Mouse (Mus musculus) neural tube, embryonic 14.5 days (tissue): Measurements from ENCODE around the gene Kank1. TPM values are rescaled to one million over a fixed set of nuclear protein-coding genes. Genes with fewer than 3 reads are reported as not detected.

Experiments used
- ATAC-seq: fragments of 200-750 bp; cut with Nextera tagmentation; 2 replicates; pipeline ENCODE4 v1.8.0; 2017; ENCODE audit warnings: low read depth, mild to moderate bottlenecking, moderate TSS enrichment, moderate library complexity
- H3K27ac ChIP-seq: fragments of 300-500 bp; sonication (generic); 2 replicates; pipeline ENCODE4 v1.5.1; 2014; ENCODE audit warnings: low read depth, mild to moderate bottlenecking, control low read depth, low read length, moderate library complexity, mixed read lengths
- H3K27me3 ChIP-seq: fragments of 300-500 bp; sonication (generic); 2 replicates; pipeline ENCODE4 v1.6.1; 2014; ENCODE audit warnings: low read length; ENCODE audit not compliant: control insufficient read depth, insufficient read depth
- H3K36me3 ChIP-seq: fragments of 300-500 bp; sonication (generic); 2 replicates; pipeline ENCODE4 v1.6.1; 2014; ENCODE audit warnings: low read length, mixed read lengths; ENCODE audit not compliant: control insufficient read depth, insufficient read depth
- H3K4me1 ChIP-seq: fragments of 300-500 bp; sonication (generic); 2 replicates; pipeline ENCODE4 v1.6.1; 2014; ENCODE audit warnings: low read length; ENCODE audit not compliant: control insufficient read depth, insufficient read depth
- H3K4me2 ChIP-seq: fragments of 300-500 bp; sonication (generic); 2 replicates; pipeline ENCODE4 v1.6.1; 2014; ENCODE audit warnings: mild to moderate bottlenecking, low read depth, low read length, control low read depth
- H3K4me3 ChIP-seq: fragments of 300-500 bp; sonication (generic); 2 replicates; pipeline ENCODE4 v1.5.1; 2014; ENCODE audit warnings: low read depth, low read length, control low read depth, mixed read lengths
- H3K9ac ChIP-seq: fragments of 300-500 bp; sonication (generic); replicated peaks from 2 replicates; pipeline ENCODE4 v1.6.1; 2014; ENCODE audit warnings: low read depth, mild to moderate bottlenecking, control low read depth, low read length, mixed read lengths
- H3K9me3 ChIP-seq: fragments of 300-500 bp; sonication (generic); 2 replicates; pipeline ENCODE4 v1.6.1; 2016; ENCODE audit warnings: low read length; ENCODE audit not compliant: control insufficient read depth
- WGBS: fragments of 180-500 bp; shearing (Covaris S2); extraction: QIAGEN DNeasy Blood & Tissue Kit; methylation state at CpG from one replicate; pipeline ENCODE4 v1.1.7; 2014; 5-methylcytosine and 5-hydroxymethylcytosine counted together
- polyA plus RNA-seq: library from polyadenylated mRNA; unstranded; fragments of >200 nt; fragmentation: Nextera tagmentation; extraction: Ambion mirVana; gene quantifications from 2 replicates; pipeline ENCODE4 v1.2.1, GENCODE M21; 2014

Kank1 gene
- polyA plus RNA-seq, 1 experiment from 2014 or later, result 15.7 TPM

DNA sequence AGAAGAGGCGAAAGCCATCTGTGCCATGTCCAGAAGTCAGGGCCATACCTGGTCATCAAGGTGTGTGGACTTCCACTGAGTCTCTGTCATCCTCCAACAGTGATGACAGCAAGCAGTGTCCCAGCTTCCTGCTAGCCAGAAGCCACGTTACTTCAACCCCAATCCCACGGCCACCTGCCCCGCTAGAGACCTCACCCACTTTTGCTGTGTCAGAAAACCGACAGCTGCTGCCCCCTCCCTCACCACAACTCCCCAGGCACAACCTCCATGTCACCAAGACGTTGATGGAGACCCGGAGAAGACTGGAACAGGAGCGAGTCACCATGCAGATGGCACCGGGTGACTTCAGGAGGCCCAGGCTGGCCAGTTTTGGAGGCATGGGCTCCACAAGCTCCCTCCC lies 172.5 kb downstream of the Kank1 start:
- H3K9me3 ChIP-seq, result no peaks in the 10 kb centered on the region
- H3K4me3 ChIP-seq, result no peak overlapping the region
- no peak overlapping the region for H3K27ac ChIP-seq
- no peak for ATAC-seq
- no peak overlapping the region for H3K9ac ChIP-seq
- H3K4me1 ChIP-seq, result 0 out of 2 replicates have a peak, but pooled peaks cover 4% of the 10 kb centered on the region
- no peaks in the 10 kb centered on the region for H3K36me3 ChIP-seq
- no peak overlapping the region for H3K4me2 ChIP-seq
- H3K27me3 ChIP-seq, result no peaks in the 10 kb centered on the region
- 96% methylated on average over 9 of the region's 9 CpGs for WGBS

DNA sequence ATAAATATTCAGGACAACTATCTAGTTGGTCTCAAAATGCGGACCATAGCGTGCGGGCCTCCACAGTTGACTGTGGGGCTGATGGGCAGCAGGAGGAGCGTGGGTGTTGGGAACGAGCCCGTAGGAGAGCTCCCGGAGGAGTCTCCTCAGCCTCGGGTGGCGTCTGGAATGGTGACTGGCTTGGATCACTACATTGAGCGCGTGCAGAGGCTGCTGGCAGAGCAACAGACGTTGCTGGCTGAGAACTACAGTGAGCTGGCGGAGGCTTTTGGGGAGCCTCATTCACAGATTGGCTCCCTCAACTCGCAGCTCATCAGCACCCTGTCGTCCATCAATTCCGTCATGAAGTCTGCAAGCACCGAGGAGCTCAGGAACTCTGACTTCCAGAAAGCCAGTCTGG lies 174.6 kb downstream of the Kank1 start:
- WGBS, result 90% methylated on average over 17 of the region's 17 CpGs
- no peak overlapping the region for H3K27ac ChIP-seq
- no peak overlapping the region for H3K4me2 ChIP-seq
- H3K9me3 ChIP-seq, result no peaks in the 10 kb centered on the region
- 0 out of 2 replicates have a peak, but pooled peaks cover under 1% of the 10 kb centered on the region for H3K4me1 ChIP-seq
- no peaks in the 10 kb centered on the region for H3K27me3 ChIP-seq
- no peak for ATAC-seq
- H3K4me3 ChIP-seq, result no peak overlapping the region
- H3K36me3 ChIP-seq, result no peaks in the 10 kb centered on the region
- no peak overlapping the region for H3K9ac ChIP-seq

DNA sequence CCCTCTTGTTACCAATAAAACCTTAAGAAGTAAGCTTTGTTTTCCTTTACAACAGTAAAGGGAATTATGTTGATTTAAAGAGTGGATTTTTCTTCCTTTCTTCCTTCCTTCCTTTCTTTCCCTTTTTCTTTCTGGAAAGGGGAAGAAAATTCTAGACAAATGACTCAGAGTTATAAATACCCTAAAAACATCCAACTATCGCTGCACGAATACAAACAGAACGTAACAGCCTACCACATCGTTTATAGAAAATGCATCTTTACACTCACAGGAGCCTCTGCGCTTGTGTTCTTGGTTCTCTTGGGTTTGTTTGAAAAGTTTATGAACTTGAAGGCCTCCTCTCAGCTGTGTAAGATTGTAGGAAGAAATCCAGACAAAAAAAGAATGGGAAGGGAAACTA lies 178.7 kb downstream of the Kank1 start:
- no peak for ATAC-seq
- Histone ChIP-seq H3K9ac (no peak overlapping the region), H3K4me1 (no peaks in the 10 kb centered on the region), H3K27ac (no peak overlapping the region), H3K9me3 (no peaks in the 10 kb centered on the region), H3K36me3 (no peaks in the 10 kb centered on the region), H3K27me3 (no peaks in the 10 kb centered on the region), H3K4me3 (no peak overlapping the region), H3K4me2 (no peak overlapping the region)
- 89% methylated on average over 5 of the region's 5 CpGs for WGBS

DNA sequence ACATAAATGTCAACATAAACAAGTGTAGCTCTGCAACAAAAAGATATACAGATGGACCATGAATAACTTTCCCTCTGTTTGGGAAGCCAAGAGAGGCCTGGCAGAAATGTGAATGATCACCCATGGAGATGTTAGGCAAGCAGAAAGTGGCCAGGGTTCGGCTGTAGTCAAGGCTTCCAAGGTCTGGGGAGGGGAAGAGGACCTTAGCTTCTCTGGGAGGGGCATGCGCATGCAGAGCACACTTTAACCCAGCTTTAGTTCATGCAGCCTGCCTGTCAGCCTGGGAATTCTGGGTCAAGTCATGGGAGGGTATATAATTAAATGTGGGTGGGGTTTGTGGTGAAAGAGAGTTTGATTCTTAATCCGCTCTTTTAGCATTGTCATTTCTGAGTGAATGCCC lies 180.9 kb downstream of the Kank1 start:
- 77% methylated on average over 3 of the region's 3 CpGs for WGBS
- ATAC-seq, result no peak
- Histone ChIP-seq H3K4me1 (no peaks in the 10 kb centered on the region), H3K36me3 (no peaks in the 10 kb centered on the region), H3K27ac (no peak overlapping the region), H3K4me3 (no peak overlapping the region), H3K27me3 (no peaks in the 10 kb centered on the region), H3K9me3 (no peaks in the 10 kb centered on the region), H3K4me2 (no peak overlapping the region), H3K9ac (no peak overlapping the region)

DNA sequence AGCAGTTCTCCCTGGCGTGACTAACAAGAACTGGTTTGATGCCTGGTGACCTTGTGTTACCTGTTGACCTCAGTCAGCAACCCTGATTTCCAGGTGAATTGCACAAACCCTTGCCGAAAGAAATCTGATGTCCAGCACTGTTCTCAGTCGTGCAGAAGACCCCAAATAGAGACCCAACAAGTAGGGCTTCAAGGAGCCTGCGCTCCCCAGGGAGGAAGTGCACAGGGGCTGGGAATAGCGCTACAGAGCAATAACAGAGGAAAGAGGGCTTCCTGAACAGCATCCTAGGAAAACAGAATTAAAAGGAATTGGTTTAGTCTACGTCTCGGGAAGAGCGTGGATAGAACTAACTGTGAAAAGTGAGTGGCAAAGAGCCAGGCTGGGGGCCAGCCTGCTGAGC lies 183.2 kb downstream of the Kank1 start:
- H3K9me3 ChIP-seq, result no peaks in the 10 kb centered on the region
- WGBS, result 72% methylated on average over 8 of the region's 8 CpGs
- H3K27ac ChIP-seq, result no peak overlapping the region
- no peak for ATAC-seq
- no peak overlapping the region for H3K4me3 ChIP-seq
- no peaks in the 10 kb centered on the region for H3K27me3 ChIP-seq
- H3K4me2 ChIP-seq, result no peak overlapping the region
- H3K4me1 ChIP-seq, result no peaks in the 10 kb centered on the region
- H3K9ac ChIP-seq, result no peak overlapping the region
- H3K36me3 ChIP-seq, result no peaks in the 10 kb centered on the region

DNA sequence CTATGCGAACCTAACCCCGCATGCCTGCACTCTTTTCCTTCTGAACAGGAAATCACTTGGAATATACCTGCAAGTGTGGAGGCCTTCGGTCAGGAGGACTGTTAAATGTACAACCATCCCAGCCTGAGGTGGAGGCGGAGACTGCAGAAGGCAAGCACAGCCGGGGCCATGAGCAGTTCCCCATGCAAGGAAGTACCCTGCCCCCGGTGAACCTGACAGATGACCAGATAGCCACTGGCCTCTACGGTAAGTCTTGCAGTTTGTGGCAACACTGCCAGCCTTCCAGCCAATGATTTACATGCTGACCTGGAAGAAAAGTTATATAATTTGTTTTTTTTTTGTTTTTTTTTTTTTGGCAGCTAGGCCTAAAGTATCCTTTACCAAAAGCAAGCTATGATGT lies 185.3 kb downstream of the Kank1 start:
- Histone ChIP-seq H3K27ac (no peak overlapping the region), H3K4me3 (no peak overlapping the region), H3K9ac (no peak overlapping the region), H3K4me1 (no peaks in the 10 kb centered on the region), H3K27me3 (no peaks in the 10 kb centered on the region), H3K4me2 (no peak overlapping the region), H3K9me3 (no peaks in the 10 kb centered on the region), H3K36me3 (no peaks in the 10 kb centered on the region)
- ATAC-seq, result no peak
- WGBS, result 86% methylated on average over 7 of the region's 7 CpGs

DNA sequence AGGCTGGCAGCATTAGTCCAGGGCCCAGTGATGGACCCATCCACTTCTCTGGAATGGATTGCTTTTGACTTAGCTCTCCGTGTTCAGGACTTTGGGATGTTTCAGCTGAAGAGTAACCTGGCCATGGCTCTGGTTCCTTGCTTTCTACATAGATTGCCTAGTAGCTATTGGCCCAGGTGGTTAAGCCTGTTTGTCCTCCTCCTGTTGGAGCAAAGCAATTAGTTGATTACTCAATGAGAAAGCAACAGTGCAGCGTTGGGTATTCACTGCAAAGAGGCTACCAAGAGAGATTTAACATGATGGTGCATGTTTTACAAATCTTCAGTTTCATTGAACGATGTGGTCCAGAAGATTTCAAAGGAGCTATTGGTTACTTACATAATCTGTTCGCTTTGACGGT lies 186.6 kb downstream of the Kank1 start:
- ATAC-seq, result no peak
- WGBS, result 94% methylated on average over 5 of the region's 5 CpGs
- no peaks in the 10 kb centered on the region for H3K9me3 ChIP-seq
- H3K4me1 ChIP-seq, result no peaks in the 10 kb centered on the region
- no peaks in the 10 kb centered on the region for H3K27me3 ChIP-seq
- H3K4me2 ChIP-seq, result no peak overlapping the region
- no peak overlapping the region for H3K27ac ChIP-seq
- H3K4me3 ChIP-seq, result no peak overlapping the region
- H3K9ac ChIP-seq, result no peak overlapping the region
- no peaks in the 10 kb centered on the region for H3K36me3 ChIP-seq

DNA sequence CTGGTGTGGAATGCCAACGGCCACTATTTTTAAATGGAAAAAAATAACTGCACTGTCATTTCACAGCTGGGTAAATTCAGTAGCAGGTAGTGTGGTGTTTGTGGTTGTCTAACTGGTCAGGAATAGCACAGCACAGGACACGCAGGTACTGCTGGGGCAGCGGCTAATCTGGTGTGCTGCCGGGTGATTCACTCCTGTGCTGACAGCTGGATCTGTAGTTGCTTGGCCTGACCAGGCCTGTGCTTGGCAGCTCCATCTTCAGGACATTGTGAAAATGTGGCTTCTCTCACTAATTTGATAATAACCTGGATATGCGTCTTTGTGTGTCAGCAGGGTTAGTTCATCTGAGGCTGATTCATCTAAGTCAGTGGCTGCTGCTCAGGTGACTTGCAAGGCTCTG lies 189.7 kb downstream of the Kank1 start:
- Histone ChIP-seq H3K36me3 (no peaks in the 10 kb centered on the region), H3K4me1 (no peaks in the 10 kb centered on the region), H3K27me3 (no peaks in the 10 kb centered on the region), H3K4me3 (no peak overlapping the region), H3K9me3 (no peaks in the 10 kb centered on the region), H3K27ac (no peak overlapping the region), H3K4me2 (no peak overlapping the region), H3K9ac (no peak overlapping the region)
- WGBS, result 93% methylated on average over 5 of the region's 5 CpGs
- no peak for ATAC-seq

DNA sequence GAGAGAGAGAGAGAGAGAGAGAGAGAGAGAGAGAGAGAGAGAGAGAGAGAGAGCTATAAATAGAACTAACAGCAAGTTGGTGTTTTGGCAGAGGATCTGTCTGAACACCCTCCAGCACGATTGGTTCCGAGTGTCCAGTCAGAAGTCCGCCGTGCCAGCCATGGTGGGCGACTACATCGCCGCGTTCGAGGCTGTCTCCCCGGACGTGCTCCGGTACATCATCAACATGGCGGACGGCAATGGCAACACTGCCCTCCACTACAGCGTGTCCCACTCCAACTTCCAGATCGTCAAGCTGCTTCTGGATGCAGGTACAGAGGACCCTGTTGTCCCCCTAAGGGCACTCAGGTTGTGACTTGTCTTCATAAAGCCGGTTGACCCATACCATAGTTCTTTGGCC lies 191.1 kb downstream of the Kank1 start:
- no peak overlapping the region for H3K9ac ChIP-seq
- ATAC-seq, result no peak
- H3K4me1 ChIP-seq, result no peaks in the 10 kb centered on the region
- H3K4me2 ChIP-seq, result no peak overlapping the region
- H3K27ac ChIP-seq, result no peak overlapping the region
- 98% methylated on average over 17 of the region's 17 CpGs for WGBS
- H3K9me3 ChIP-seq, result no peaks in the 10 kb centered on the region
- H3K4me3 ChIP-seq, result no peak overlapping the region
- no peaks in the 10 kb centered on the region for H3K27me3 ChIP-seq
- H3K36me3 ChIP-seq, result no peaks in the 10 kb centered on the region
